Mouse (Mus musculus): ENCODE results near the gene Uba52. TPM values are rescaled to one million over a fixed set of nuclear protein-coding genes. Genes with fewer than 3 reads are reported as not detected.

The Uba52 gene
- total RNA-seq, 2 experiments from 2014 or later: 924 to 953 TPM

DNA sequence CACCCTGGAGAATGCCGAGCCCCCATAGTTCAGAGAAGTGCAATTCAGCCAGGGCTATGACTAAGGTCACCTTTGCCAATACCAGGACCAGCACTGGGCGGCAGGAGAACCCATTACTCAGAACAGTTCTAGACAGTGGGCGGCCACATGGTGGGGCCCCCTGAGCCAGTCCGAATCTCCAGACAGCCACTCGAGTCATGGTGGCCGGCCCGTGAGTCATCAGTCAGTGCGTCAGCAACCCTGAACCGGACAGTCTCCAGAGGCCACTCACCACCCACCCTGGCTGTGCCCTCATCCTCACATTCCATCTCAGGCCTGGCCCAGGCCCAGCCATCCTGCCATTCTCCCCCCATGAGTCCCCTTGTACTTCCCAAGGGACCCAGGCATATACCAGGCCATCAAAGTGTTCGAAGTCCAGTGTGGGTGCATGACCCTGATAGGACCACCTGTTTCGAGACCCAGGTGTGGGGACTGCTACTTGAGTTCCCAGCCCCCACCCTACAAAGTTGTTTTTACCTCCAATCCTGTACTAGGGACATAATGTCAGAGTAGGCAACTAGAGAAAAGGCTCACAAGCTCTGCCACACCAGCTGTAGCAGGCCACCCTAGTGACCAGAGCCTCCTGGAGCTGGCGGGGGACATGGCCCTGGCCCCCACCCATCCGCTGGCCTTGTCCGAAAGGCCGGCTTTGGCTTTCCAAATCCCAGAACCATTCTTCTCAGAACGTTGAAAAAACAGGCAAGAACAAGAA, 48.7 kb downstream of the Uba52 start:
- no peak for DNase-seq (ENCODE audit: low spot score in 2 of 2)

DNA sequence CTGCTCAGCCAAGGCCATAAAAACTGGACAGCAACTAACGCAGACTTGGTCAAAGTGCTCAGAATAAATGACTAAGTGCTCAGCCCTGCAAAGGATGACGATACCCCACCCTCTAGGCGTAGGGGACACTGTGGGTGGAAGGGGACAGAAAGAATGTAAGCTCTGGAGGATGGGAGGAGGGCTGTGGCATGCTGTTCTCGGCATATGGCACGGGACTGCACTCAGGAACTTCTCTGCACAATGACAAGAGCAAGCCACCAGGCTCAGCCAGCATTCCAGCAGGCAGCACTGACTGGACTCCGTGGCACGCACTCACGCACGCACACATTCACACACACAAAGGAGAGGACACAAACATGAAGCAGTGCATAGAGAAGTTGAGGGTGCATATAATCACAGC, 50.0 kb downstream of the Uba52 start:
- no peak for DNase-seq (ENCODE audit: low spot score in 2 of 2)

DNA sequence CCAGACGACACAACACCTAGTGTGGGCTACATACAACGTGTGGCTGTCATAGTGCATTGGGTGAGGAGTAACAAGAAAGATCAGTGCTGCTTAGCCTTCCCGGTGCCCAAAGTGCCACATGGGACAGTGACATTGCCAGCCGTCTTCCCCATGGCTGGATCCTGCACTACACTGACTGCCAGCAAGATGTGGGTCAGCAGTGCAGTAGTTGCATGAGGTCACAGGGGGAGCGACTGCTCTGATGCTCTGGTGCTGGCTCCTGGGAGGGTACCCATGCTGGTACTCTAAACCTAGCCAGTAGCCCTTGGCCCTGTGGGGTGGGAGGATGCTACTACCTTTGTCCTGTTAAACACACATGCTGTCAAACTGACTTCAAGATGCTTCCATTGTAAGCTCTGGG, 50.4 kb downstream of the Uba52 start:
- DNase-seq (ENCODE audit: low spot score in 2 of 2): no peak

DNA sequence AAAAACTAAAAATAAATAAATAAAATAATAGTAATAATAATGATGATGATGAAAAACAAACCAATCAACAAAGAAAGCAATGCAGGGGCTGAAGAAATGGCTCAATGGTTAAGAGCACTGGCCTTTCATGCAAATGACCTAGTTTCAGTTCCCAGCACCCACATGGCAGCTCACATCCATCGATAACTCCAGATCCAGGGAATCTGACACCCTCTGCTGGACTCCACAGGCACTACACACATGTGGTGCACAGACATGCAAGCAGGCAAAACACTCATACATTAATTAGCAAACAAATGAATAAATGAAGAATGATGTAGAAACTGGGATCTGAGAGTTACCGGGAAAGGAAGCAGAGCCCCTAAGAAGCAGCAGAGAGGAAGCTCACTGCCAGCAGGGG, 51.0 kb downstream of the Uba52 start:
- no peak for DNase-seq (ENCODE audit: low spot score in 2 of 2)

DNA sequence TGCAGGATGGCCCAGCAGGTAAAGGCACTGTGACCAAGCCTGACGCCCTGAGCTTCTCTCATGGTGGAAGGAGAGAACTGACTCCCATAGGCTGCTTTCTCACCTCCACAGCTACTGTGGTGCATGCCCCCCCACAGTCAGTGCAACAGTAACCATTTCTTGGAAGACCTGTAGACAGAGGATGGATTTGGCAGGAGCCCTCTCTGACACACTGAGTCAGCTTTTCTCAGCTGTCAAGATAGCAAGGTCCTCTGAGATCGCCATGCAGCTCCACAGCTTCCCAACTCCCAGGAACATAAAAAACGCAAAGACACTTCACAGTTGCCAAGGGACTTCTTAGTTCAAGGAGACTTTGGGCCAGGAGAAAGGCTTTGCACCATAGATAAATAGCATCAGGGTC, 52.1 kb downstream of the Uba52 start:
- no peak for DNase-seq (ENCODE audit: low spot score in 2 of 2)

Other genes with a start within 250 kb of the Uba52 start
- 1 to 10 TPM; 7.9 to 9.8 TPM for gene Homer3, start 228.0 kb downstream of the Uba52 start, total RNA-seq (2021)
- gene Ddx49, start 208.3 kb downstream of the Uba52 start, total RNA-seq (2021): 10 to 100 TPM; 42.0 to 49.1 TPM
- 100 to 1,000 TPM; 141 to 145 TPM for gene Cope, start 208.3 kb downstream of the Uba52 start, total RNA-seq (2021)
- 10 to 100 TPM; 86.4 to 94.3 TPM for gene Cers1, start 195.0 kb downstream of the Uba52 start, total RNA-seq (2021)
- gene Gdf1, start 181.0 kb downstream of the Uba52 start, total RNA-seq (2021): 10 to 100 TPM; 16.4 to 19.1 TPM
- 10 to 100 TPM; 64.1 to 73.7 TPM for gene Upf1, start 157.5 kb downstream of the Uba52 start, total RNA-seq (2021)
- gene Comp, start 137.2 kb downstream of the Uba52 start, total RNA-seq (2021): under 1 TPM; 0.30 to 0.33 TPM
- gene Crtc1, start 71.2 kb downstream of the Uba52 start, total RNA-seq (2021): 100 to 1,000 TPM; 152 to 154 TPM
- gene Klhl26, start 33.8 kb downstream of the Uba52 start, total RNA-seq (2021): 10 to 100 TPM; 43.7 to 44.4 TPM
- gene Tmem59l, start 23.4 kb downstream of the Uba52 start, total RNA-seq (2021): 100 to 1,000 TPM; 295 to 296 TPM
- 1 to 10 TPM; 1.5 to 2.8 TPM for gene Crlf1, start 17.6 kb downstream of the Uba52 start, total RNA-seq (2021)
- gene Rex1bd, start 4.0 kb downstream of the Uba52 start, total RNA-seq (2021): 100 to 1,000 TPM; 118 to 122 TPM
- 100 to 1,000 TPM; 407 to 421 TPM for gene Fkbp8, start 16.9 kb upstream of the Uba52 start, total RNA-seq (2021)
- 10 to 100 TPM; 44.8 to 46.4 TPM for gene Kxd1, start 17.2 kb upstream of the Uba52 start, total RNA-seq (2021)
- gene Ell, start 28.7 kb upstream of the Uba52 start, total RNA-seq (2021): 10 to 100 TPM; 19.0 to 21.6 TPM
- 10 to 100 TPM; 50.4 to 60.8 TPM for gene Isyna1, start 83.6 kb upstream of the Uba52 start, total RNA-seq (2021)
- 100 to 1,000 TPM; 250 to 264 TPM for gene Ssbp4, start 98.1 kb upstream of the Uba52 start, total RNA-seq (2021)
- 1 to 10 TPM in 1 of 2 experiments, under 1 TPM in 1; 0.70 to 1.0 TPM for gene Lrrc25, start 105.4 kb upstream of the Uba52 start, total RNA-seq (2021)
- gene Gdf15, start 121.7 kb upstream of the Uba52 start, total RNA-seq (2021): not detected
- 10 to 100 TPM; 11.6 to 17.9 TPM for gene Pgpep1, start 149.6 kb upstream of the Uba52 start, total RNA-seq (2021)
- gene Lsm4, start 162.4 kb upstream of the Uba52 start, total RNA-seq (2021): 10 to 100 TPM; 65.0 to 70.9 TPM
- gene Jund, start 188.1 kb upstream of the Uba52 start, total RNA-seq (2021): 100 to 1,000 TPM; 221 to 289 TPM
- gene Iqcn, start 192.7 kb upstream of the Uba52 start, total RNA-seq (2021): under 1 TPM; 0.09 to 0.16 TPM
- not detected for gene Gm3336, start 207.7 kb upstream of the Uba52 start, total RNA-seq (2021)
- gene Pde4c, start 212.9 kb upstream of the Uba52 start, total RNA-seq (2021): 1 to 10 TPM; 1.6 to 3.4 TPM
- gene Rab3a, start 243.9 kb upstream of the Uba52 start, total RNA-seq (2021): 100 to 1,000 TPM; 870 to 892 TPM

Measured in left cerebral cortex, adult 18-20 months (tissue).